In the genomic region with DNA sequence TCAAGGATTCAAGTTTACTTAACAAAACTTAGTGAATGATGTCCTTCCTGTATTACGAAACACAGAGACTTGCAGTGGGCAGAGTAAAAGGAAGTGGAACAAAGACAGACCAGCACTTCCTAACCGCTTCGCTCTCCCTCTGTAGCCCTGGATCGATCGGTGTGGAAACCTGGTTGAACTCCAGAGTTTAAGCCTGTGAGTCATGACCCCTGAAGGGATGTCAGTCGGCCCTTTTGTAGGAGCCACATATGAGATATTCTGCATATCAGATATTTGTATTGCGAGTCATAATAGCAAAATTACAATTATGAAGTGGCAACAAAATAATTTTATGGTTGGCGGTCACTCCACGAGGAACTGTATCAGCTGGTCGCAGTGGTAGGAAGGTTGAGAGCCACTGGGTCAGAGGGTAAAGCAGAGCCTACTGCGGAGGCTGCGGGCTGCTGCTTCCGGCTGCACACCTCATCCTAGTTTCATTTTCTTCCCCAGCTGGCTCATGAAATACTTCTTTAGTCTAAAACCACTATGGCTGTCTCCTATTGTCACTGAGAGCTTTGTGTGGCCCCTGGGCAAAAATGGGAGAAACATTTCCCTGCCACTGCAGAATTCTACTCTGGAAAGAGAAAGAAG, we compare ENCODE assay signal across 9 mouse cellular contexts. TPM values are rescaled to one million over a fixed set of nuclear protein-coding genes. Genes with fewer than 3 reads are reported as not detected.
DNase-seq lines count a peak whose midpoint lies in the region; ATAC-seq and TF ChIP-seq lines count a peak whose summit lies in the region.
"Had no signal": no experiment of that assay in that cellular context is flagged by ENCODE, and none has a peak within 500 bp of the region (broad histone marks: within the 10 kb centered on the region; RNA-seq: fewer than 3 reads in every experiment).

No protein-coding gene starts in this region.

- intact Hi-C loops in heart, adult 2 months (cut with DNase I): loop anchor here (5.0 kb wide), 1 partner anchor 140 kb away; a partner anchor contains a TSS
- intact Hi-C loops in heart, postnatal 14 days (cut with DNase I): no loop called here
- intact Hi-C loops in gastrocnemius, postnatal 14 days (cut with DNase I; ENCODE audit: low total_unique reads): no loop called here

- peak; percentile 54 to 60 for DNase-seq in heart, adult 2 months
- DNase-seq in heart, postnatal 14 days: no peak
- DNase-seq in CD4-positive helper T cell, adult 2 months (ENCODE audit: low read depth, low spot score): peak; percentile 81
- no peak for DNase-seq in gastrocnemius, postnatal 14 days

- TF ChIP-seq EP300 in heart, adult 2 months (IDR thresholded peaks at IDR 0.05; ENCODE audit: insufficient read depth, low read depth, low read length): no peak

- no peak for ATAC-seq in heart, embryonic 14.5 days (ENCODE audit: insufficient number of reproducible peaks, insufficient read depth, low FRiP score, low read depth)
- ATAC-seq in megakaryocyte, adult 5-6 weeks (ENCODE audit: poor library complexity, severe bottlenecking): peak; percentile 83
- no peak for ATAC-seq in frontal cortex, adult (ENCODE audit: low TSS enrichment)
- ATAC-seq in hindbrain, embryonic 16.5 days: no peak

- 25% methylated on average over 13 of the region's 13 CpGs for whole genome bisulfite sequencing in heart, adult 2 months
- WGBS in heart, embryonic 14.5 days: 67% methylated on average over 13 of the region's 13 CpGs
- WGBS in hindbrain, embryonic 16.5 days: 85% methylated on average over 13 of the region's 13 CpGs

- H3K4me3 ChIP-seq in heart, adult 2 months: peak overlapping the region; percentile 41
- no peak overlapping the region; a peak in 2 of 4 replicates for H3K4me3 ChIP-seq in heart, embryonic 14.5 days (ENCODE audit: control insufficient read depth in 1 of 2, insufficient read depth in 1 of 2, low read depth in 1 of 2, low read length in 2 of 2)
- H3K4me3 ChIP-seq in hindbrain, embryonic 16.5 days (ENCODE audit: low read length): no peak overlapping the region
- H3K4me3 ChIP-seq: hindbrain, embryonic 15.5 days had no signal

- no peaks in the 10 kb centered on the region for H3K9me3 ChIP-seq in heart, embryonic 14.5 days (ENCODE audit: control insufficient read depth, low read length)
- no peaks in the 10 kb centered on the region for H3K9me3 ChIP-seq in hindbrain, embryonic 16.5 days (ENCODE audit: control insufficient read depth, low read length)
- H3K9me3 ChIP-seq: hindbrain, embryonic 15.5 days had no signal

- H3K9ac ChIP-seq in heart, adult 2 months (ENCODE audit: low read depth, low read length): peak overlapping the region; percentile 35
- H3K9ac ChIP-seq in heart, embryonic 14.5 days (ENCODE audit: low read length): peak overlapping the region; percentile 69
- no peak overlapping the region for H3K9ac ChIP-seq in hindbrain, embryonic 16.5 days (ENCODE audit: low read depth, low read length)
- H3K9ac ChIP-seq: hindbrain, embryonic 15.5 days had no signal

- H3K36me3 ChIP-seq in heart, adult 2 months (ENCODE audit: control insufficient read depth, insufficient read depth, low read length): peaks cover 6% of the 10 kb centered on the region
- H3K36me3 ChIP-seq in heart, embryonic 14.5 days (ENCODE audit: control insufficient read depth, insufficient read depth, low read length): peaks cover 9% of the 10 kb centered on the region
- no peaks in the 10 kb centered on the region; the same call in 1 of the 2 replicates for H3K36me3 ChIP-seq in hindbrain, embryonic 16.5 days (ENCODE audit: control insufficient read depth, insufficient read depth, low read length)

- peaks cover 37% of the 10 kb centered on the region for H3K4me1 ChIP-seq in heart, adult 2 months (ENCODE audit: control insufficient read depth, insufficient read depth, low read length)
- H3K4me1 ChIP-seq in heart, embryonic 14.5 days (ENCODE audit: control insufficient read depth in 2 of 2, insufficient read depth in 2 of 2, low read length in 2 of 2): peaks cover 47 to 58% of the 10 kb centered on the region in 2 experiments
- no peaks in the 10 kb centered on the region; the same call in 1 of the 2 replicates for H3K4me1 ChIP-seq in hindbrain, embryonic 16.5 days (ENCODE audit: control insufficient read depth, insufficient read depth, low read depth, low read length)

- peak overlapping the region; percentile 94 for H3K27ac ChIP-seq in heart, adult 2 months
- H3K27ac ChIP-seq in heart, embryonic 14.5 days (replicated peaks in 1 of 2; ENCODE audit: control insufficient read depth in 1 of 2, insufficient read depth in 1 of 2, low read depth in 2 of 2, low read length in 2 of 2): peak overlapping the region; percentile 60 to 100
- no peak overlapping the region for H3K27ac ChIP-seq in hindbrain, embryonic 16.5 days (ENCODE audit: low read depth, low read length)
- H3K27ac ChIP-seq: hindbrain, embryonic 15.5 days had no signal

- peak overlapping the region; percentile 34 for H3K4me2 ChIP-seq in heart, embryonic 14.5 days (ENCODE audit: low read length)
- H3K4me2 ChIP-seq in hindbrain, embryonic 16.5 days (ENCODE audit: low read length): no peak overlapping the region
- H3K4me2 ChIP-seq: hindbrain, embryonic 15.5 days had no signal

- no peaks in the 10 kb centered on the region for H3K79me2 ChIP-seq in heart, adult 2 months (replicated peaks; ENCODE audit: control insufficient read depth, insufficient read depth, low read length)

- no peaks in the 10 kb centered on the region for H3K27me3 ChIP-seq in heart, adult 2 months (ENCODE audit: control insufficient read depth, insufficient read depth, low read length)
- H3K27me3 ChIP-seq in heart, embryonic 14.5 days (ENCODE audit: control insufficient read depth, insufficient read depth, low read length): no peaks in the 10 kb centered on the region
- H3K27me3 ChIP-seq in hindbrain, embryonic 16.5 days (replicated peaks; ENCODE audit: control insufficient read depth, insufficient read depth, low read length): no peaks in the 10 kb centered on the region
- H3K27me3 ChIP-seq: hindbrain, embryonic 15.5 days had no signal

- TF ChIP-seq CTCF in heart, adult 2 months (IDR thresholded peaks at IDR 0.05): no peak

- peak; percentile 73 for TF ChIP-seq POLR2A in heart, adult 2 months (IDR thresholded peaks at IDR 0.05; ENCODE audit: insufficient read depth, low read depth, low read length)

RNA-seq across cellular contexts. Expression of a gene that starts 15.7 kb away (rescaled TPM):
- 10 to 100 TPM; 10.4 to 12.4 TPM for total RNA-seq in heart, adult 2 months (2021)
- 10.3 and 12.3 TPM in 2 replicates for polyA plus RNA-seq in heart, adult 2 months (2012; rRNA removed)
- 10 to 100 TPM; 11.4 to 12.0 TPM for total RNA-seq in heart, postnatal 14 days (2021)
- polyA plus RNA-seq in heart, embryonic 14.5 days (2014; fragmentation: Nextera tagmentation; extraction: Ambion mirVana): 14.7 and 15.0 TPM in 2 replicates
- total RNA-seq in megakaryocyte, adult 5-6 weeks (2015): 45.7 and 46.6 TPM in 2 replicates
- 5.3 and 8.3 TPM in 2 replicates for total RNA-seq in megakaryocyte, adult 5-6 weeks (2017)
- polyA plus RNA-seq in hindbrain, embryonic 16.5 days (2015; fragmentation: Nextera tagmentation; extraction: Ambion mirVana): 13.5 and 19.0 TPM in 2 replicates
- 10 to 100 TPM; 13.1 to 13.6 TPM for total RNA-seq in gastrocnemius, postnatal 14 days (2021)

RNA-seq across cellular contexts. Expression of a gene that starts 23.2 kb away (rescaled TPM):
- 10 to 100 TPM; 12.9 to 13.0 TPM for total RNA-seq in heart, adult 2 months (2021)
- polyA plus RNA-seq in heart, adult 2 months (2012; rRNA removed): 21.3 and 22.0 TPM in 2 replicates
- 10 to 100 TPM; 14.1 to 15.0 TPM for total RNA-seq in heart, postnatal 14 days (2021)
- 32.3 and 47.6 TPM in 2 replicates for polyA plus RNA-seq in heart, embryonic 14.5 days (2014; fragmentation: Nextera tagmentation; extraction: Ambion mirVana)
- total RNA-seq in megakaryocyte, adult 5-6 weeks (2015): 16.8 and 19.9 TPM in 2 replicates
- total RNA-seq in megakaryocyte, adult 5-6 weeks (2017): 29.1 and 32.8 TPM in 2 replicates
- 36.2 and 37.3 TPM in 2 replicates for polyA plus RNA-seq in hindbrain, embryonic 16.5 days (2015; fragmentation: Nextera tagmentation; extraction: Ambion mirVana)
- total RNA-seq in gastrocnemius, postnatal 14 days (2021): 1 to 10 TPM; 8.5 to 9.5 TPM

RNA-seq across cellular contexts. Expression of a gene that starts 39.1 kb away (rescaled TPM):
- total RNA-seq in heart, adult 2 months (2021): 1 to 10 TPM in 1 of 2 experiments, under 1 TPM in 1; 0.93 to 2.1 TPM
- 0.70 and 2.5 TPM in 2 replicates for polyA plus RNA-seq in heart, adult 2 months (2012; rRNA removed)
- total RNA-seq in heart, postnatal 14 days (2021): 1 to 10 TPM in 1 of 2 experiments, under 1 TPM in 1; 0.88 to 1.8 TPM
- polyA plus RNA-seq in heart, embryonic 14.5 days (2014; fragmentation: Nextera tagmentation; extraction: Ambion mirVana): 0.53 and 0.54 TPM in 2 replicates
- 0.07 TPM in 1 of 2 replicates, not detected in the other for total RNA-seq in megakaryocyte, adult 5-6 weeks (2015)
- 0.16 and 0.29 TPM in 2 replicates for total RNA-seq in megakaryocyte, adult 5-6 weeks (2017)
- polyA plus RNA-seq in hindbrain, embryonic 16.5 days (2015; fragmentation: Nextera tagmentation; extraction: Ambion mirVana): 0.35 and 0.60 TPM in 2 replicates
- not detected for total RNA-seq in gastrocnemius, postnatal 14 days (2021)

RNA-seq across cellular contexts. Expression of a gene that starts 46.2 kb away (rescaled TPM):
- total RNA-seq in heart, adult 2 months (2021): under 1 TPM; 0.11 to 0.21 TPM
- 0.21 and 0.23 TPM in 2 replicates for polyA plus RNA-seq in heart, adult 2 months (2012; rRNA removed)
- total RNA-seq in heart, postnatal 14 days (2021): under 1 TPM; 0.07 to 0.12 TPM
- 0.11 TPM in 1 of 2 replicates, not detected in the other for polyA plus RNA-seq in heart, embryonic 14.5 days (2014; fragmentation: Nextera tagmentation; extraction: Ambion mirVana)
- 0.13 TPM in 1 of 2 replicates, not detected in the other for total RNA-seq in megakaryocyte, adult 5-6 weeks (2015)
- not detected in 2 replicates for total RNA-seq in megakaryocyte, adult 5-6 weeks (2017)
- 0.32 and 0.35 TPM in 2 replicates for polyA plus RNA-seq in hindbrain, embryonic 16.5 days (2015; fragmentation: Nextera tagmentation; extraction: Ambion mirVana)
- total RNA-seq in gastrocnemius, postnatal 14 days (2021): under 1 TPM; 0.10 to 0.11 TPM

RNA-seq across cellular contexts. Expression of a gene that starts 50.7 kb away (rescaled TPM):
- total RNA-seq in heart, adult 2 months (2021): 10 to 100 TPM; 17.4 to 25.2 TPM
- 13.8 and 17.5 TPM in 2 replicates for polyA plus RNA-seq in heart, adult 2 months (2012; rRNA removed)
- total RNA-seq in heart, postnatal 14 days (2021): 10 to 100 TPM; 22.3 to 23.3 TPM
- 44.7 and 50.9 TPM in 2 replicates for polyA plus RNA-seq in heart, embryonic 14.5 days (2014; fragmentation: Nextera tagmentation; extraction: Ambion mirVana)
- total RNA-seq in megakaryocyte, adult 5-6 weeks (2015): 17.5 and 21.1 TPM in 2 replicates
- 23.9 and 37.3 TPM in 2 replicates for total RNA-seq in megakaryocyte, adult 5-6 weeks (2017)
- 81.2 and 84.8 TPM in 2 replicates for polyA plus RNA-seq in hindbrain, embryonic 16.5 days (2015; fragmentation: Nextera tagmentation; extraction: Ambion mirVana)
- 10 to 100 TPM; 26.5 to 30.0 TPM for total RNA-seq in gastrocnemius, postnatal 14 days (2021)

Comparison
In these comparisons a context has a peak if more than half of its experiments do, and no peak if none do; other contexts are left out.
1. DNase-seq: peak in heart, adult 2 months (2 of 2) and CD4-positive helper T cell, adult 2 months (single experiment); none in heart, postnatal 14 days (0 of 2) and gastrocnemius, postnatal 14 days (single experiment).